Mouse (Mus musculus) forebrain, embryonic 16.5 days (tissue): ENCODE measurements at regions not wholly inside any gene's neighbourhood (a gene's known extent, or its start where the extent isn't known, plus 50 kb on each side); places are given as distances from the start of the nearest gene placed in this dataset.
A peak's percentile ranks its signal among the peaks of the same experiment; 100 is the strongest.

Source experiments
- ATAC-seq: fragments of 200-750 bp; cut with Nextera tagmentation; 2 replicates; pipeline ENCODE4 v1.8.0; 2017; ENCODE audit warnings: mild to moderate bottlenecking, moderate library complexity
- H3K27ac ChIP-seq: fragments of 300-500 bp; sonication (generic); 2 replicates; pipeline ENCODE4 v1.5.1; 2014; ENCODE audit warnings: low read length, control low read depth
- H3K27me3 ChIP-seq: fragments of 300-500 bp; sonication (generic); replicated peaks from 2 replicates; pipeline ENCODE4 v1.6.1; 2014; ENCODE audit warnings: low read length; ENCODE audit not compliant: control insufficient read depth, insufficient read depth
- H3K36me3 ChIP-seq: fragments of 300-500 bp; sonication (generic); 2 replicates; pipeline ENCODE4 v1.6.1; 2014; ENCODE audit not compliant: control insufficient read depth, insufficient read depth
- H3K4me1 ChIP-seq: fragments of 300-500 bp; sonication (generic); replicated peaks from 2 replicates; pipeline ENCODE4 v1.6.1; 2014; ENCODE audit warnings: low read length; ENCODE audit not compliant: control insufficient read depth, insufficient read depth
- H3K4me2 ChIP-seq: fragments of 300-500 bp; sonication (generic); 2 replicates; pipeline ENCODE4 v1.6.1; 2014; ENCODE audit warnings: mild to moderate bottlenecking, low read length, control low read depth
- H3K4me3 ChIP-seq: fragments of 300-500 bp; sonication (generic); replicated peaks from 2 replicates; pipeline ENCODE4 v1.5.1; 2014; ENCODE audit warnings: mild to moderate bottlenecking, low read length, control low read depth
- H3K9ac ChIP-seq: fragments of 300-500 bp; sonication (generic); replicated peaks from 2 replicates; pipeline ENCODE4 v1.6.1; 2014; ENCODE audit warnings: low read depth, low read length, control low read depth
- H3K9me3 ChIP-seq: fragments of 300-500 bp; sonication (generic); 2 replicates; pipeline ENCODE4 v1.6.1; 2016; ENCODE audit warnings: low read length; ENCODE audit not compliant: control insufficient read depth
- WGBS: fragments of 180-500 bp; shearing (Covaris S2); extraction: QIAGEN DNeasy Blood & Tissue Kit; methylation state at CpG from one replicate; pipeline ENCODE4 v1.1.7; 2014; 5-methylcytosine and 5-hydroxymethylcytosine counted together

DNA sequence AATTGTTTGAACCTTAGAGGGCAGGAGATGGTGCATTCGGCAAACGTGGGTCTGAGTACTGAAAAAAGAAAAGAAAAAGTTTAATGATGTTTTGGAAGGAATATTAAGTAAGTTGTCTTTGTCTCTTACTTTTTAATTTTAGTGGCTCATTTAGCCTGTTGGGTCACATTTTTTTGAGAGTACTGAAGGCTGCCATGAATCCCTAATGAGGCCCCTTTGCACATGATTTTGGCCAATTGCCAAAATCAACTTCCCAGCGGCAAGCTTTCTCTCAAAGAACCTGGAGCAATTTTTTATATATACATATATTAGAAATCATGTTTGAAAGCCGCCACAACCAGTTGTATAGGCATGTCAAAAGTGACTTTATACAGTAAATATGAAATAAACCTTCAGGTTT is 100.9 kb downstream of the Gm11146 start:
- Histone ChIP-seq H3K27ac (peak overlapping the region; percentile 96), H3K4me3 (peak overlapping the region; percentile 50), H3K36me3 (no peaks in the 10 kb centered on the region; the same call in 1 of the 2 replicates), H3K9me3 (no peaks in the 10 kb centered on the region), H3K9ac (peak overlapping the region; percentile 61), H3K4me2 (peak overlapping the region; percentile 59), H3K4me1 (peaks cover 17% of the 10 kb centered on the region), H3K27me3 (no peaks in the 10 kb centered on the region)
- ATAC-seq = no peak
- 3% methylated on average over 4 of the region's 4 CpGs for WGBS

DNA sequence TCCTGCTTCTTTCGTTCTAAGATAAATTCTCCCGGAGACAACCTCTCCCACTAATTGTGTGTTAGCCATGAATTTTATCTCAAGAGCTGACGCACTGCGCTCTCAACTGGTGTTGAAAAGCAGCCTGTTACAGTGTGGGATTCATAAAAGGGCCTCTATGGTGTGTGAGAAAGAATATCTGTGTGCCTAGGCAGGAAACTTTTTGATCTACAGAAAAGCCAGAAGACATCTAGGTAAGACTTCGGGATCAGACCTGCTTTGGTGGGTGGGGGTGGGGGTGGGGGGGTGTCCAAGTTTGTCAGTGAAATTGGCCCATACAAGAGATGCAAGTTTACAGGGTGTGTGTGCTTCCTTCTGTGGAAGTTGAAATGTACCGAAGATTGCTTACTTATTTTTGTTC is 101.5 kb downstream of the Gm11146 start:
- H3K27me3 ChIP-seq = no peaks in the 10 kb centered on the region
- peak overlapping the region; percentile 59 for H3K4me2 ChIP-seq
- no peaks in the 10 kb centered on the region for H3K9me3 ChIP-seq
- H3K4me1 ChIP-seq = peaks cover 17% of the 10 kb centered on the region
- WGBS = 3% methylated on average over 6 of the region's 6 CpGs
- peak overlapping the region; percentile 61 for H3K9ac ChIP-seq
- H3K36me3 ChIP-seq = no peaks in the 10 kb centered on the region; the same call in 1 of the 2 replicates
- ATAC-seq = peak; percentile 79
- H3K27ac ChIP-seq = peak overlapping the region; percentile 96
- peak overlapping the region; percentile 50 for H3K4me3 ChIP-seq

DNA sequence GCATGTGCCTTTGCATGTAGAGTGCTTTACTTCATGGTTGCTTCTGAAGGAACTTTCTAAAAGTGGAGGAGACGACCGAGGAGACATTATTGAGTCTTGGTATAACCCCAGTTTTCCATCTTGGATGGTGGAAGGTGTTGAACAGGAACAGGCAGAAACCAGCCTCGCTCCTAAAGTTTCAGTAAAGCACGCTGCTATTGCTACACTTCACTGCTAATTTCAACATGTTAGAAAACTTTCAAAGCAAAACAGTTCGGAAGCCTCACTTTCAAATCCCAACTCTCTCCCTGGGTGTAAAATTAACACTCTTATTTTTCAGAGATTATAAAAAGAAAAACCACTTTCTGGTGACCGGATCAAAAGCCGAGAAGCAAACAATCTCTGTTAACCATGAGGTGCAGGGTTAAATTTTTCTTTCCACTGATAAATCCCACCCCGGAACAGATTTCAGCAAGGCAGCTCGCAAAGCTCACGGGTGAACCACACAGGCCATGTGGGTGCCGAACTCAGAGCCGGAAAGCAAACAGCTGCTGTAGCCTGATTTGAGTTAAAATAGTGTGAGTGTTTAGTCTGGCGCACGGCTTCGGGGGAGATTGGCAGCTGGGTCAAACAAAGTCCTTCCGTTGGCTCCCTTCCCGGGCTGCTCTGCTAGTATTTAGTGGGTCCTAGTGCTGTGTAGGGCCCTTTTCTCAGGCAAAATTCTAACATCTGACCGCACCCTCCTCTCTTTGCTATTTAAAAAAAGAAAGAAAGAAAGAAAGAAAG is 102.2 kb downstream of the Gm11146 start:
- peak overlapping the region; percentile 45 for H3K9ac ChIP-seq

DNA sequence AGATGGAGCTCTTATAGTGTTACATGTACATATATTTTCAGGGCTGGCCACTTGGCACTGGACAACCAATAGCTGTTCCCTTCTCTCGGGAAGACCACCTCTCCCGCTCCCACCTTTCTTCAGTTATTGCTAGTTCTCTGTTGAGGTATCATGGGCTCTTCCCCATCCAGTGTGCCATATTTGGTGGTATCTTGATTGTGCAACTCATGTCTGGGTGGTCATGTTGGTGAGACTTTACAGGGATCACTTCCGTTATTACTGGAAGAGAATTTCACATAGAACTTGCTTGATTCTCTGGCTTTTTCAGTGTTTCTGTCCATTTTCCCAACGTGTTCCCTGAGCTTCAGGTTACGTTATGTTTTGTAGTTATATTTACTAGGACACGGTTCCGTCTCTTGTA is 106.6 kb downstream of the Gm11146 start:
- 99% methylated on average over 7 of the region's 7 CpGs for WGBS
- no peak for ATAC-seq
- Histone ChIP-seq H3K27ac (no peak overlapping the region), H3K27me3 (no peaks in the 10 kb centered on the region), H3K36me3 (no peaks in the 10 kb centered on the region; the same call in 1 of the 2 replicates), H3K4me2 (no peak overlapping the region), H3K9me3 (no peaks in the 10 kb centered on the region), H3K4me3 (no peak overlapping the region), H3K9ac (no peak overlapping the region), H3K4me1 (peaks cover 11% of the 10 kb centered on the region)

More for the DNA sequence above, 102.2 kb downstream of the Gm11146 start:
- peak overlapping the region; percentile 96 for H3K27ac ChIP-seq
- H3K4me3 ChIP-seq = peak overlapping the region; percentile 50
- H3K9me3 ChIP-seq = no peaks in the 10 kb centered on the region
- peaks cover 14% of the 10 kb centered on the region for H3K4me1 ChIP-seq
- peak; percentile 96 for ATAC-seq
- no peaks in the 10 kb centered on the region; the same call in 1 of the 2 replicates for H3K36me3 ChIP-seq
- no peaks in the 10 kb centered on the region for H3K27me3 ChIP-seq
- 15% methylated on average over 18 of the region's 18 CpGs for WGBS
- H3K4me2 ChIP-seq = peak overlapping the region; percentile 59

DNA sequence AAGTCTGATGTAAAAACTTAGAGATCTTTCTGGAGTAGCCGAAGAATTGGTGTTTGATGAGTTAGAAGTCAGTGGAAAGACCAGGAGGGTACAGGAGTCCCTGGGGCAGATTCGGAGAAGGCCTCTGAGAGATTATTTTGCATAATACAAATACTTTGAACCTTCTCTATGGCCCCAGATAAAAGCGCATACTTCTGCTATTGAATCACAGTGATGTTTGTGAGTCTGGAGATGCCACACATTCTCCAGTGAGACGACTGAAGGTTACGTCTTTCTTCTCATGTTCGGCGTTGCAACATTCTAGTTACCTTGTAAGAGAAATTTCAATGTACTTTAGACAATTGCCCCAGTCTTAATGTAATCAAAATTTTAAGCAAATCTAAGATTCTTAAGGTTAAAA is 107.9 kb downstream of the Gm11146 start:
- 83% methylated on average over 7 of the region's 7 CpGs for WGBS

DNA sequence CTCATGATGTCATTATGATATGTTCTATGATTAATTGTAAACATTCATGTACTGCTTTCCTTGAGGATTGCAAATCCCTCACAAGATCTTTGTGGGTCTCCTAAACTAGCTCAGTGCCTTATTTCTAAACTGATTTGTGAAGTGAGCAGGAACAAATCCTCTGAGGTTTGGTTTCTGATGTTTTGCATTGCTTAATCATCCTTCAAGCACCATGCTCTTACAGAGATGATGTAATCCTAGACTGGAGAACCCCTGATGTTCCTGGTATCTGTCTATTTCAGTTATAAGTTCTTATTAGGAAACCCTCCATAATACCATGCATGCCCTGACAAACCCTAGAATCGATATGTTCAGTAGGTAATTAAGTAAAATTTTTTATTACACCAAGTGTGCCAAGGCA is 113.7 kb downstream of the Gm11146 start:
- Histone ChIP-seq H3K4me1 (no peaks in the 10 kb centered on the region), H3K36me3 (no peaks in the 10 kb centered on the region), H3K4me2 (no peak overlapping the region), H3K9me3 (no peaks in the 10 kb centered on the region), H3K27me3 (no peaks in the 10 kb centered on the region), H3K9ac (no peak overlapping the region), H3K27ac (no peak overlapping the region), H3K4me3 (no peak overlapping the region)
- 86% methylated on average over 1 of the region's 1 CpGs for WGBS
- no peak for ATAC-seq

More for the DNA sequence above, 107.9 kb downstream of the Gm11146 start:
- Histone ChIP-seq H3K27ac (no peak overlapping the region), H3K4me2 (no peak overlapping the region), H3K9me3 (no peaks in the 10 kb centered on the region), H3K4me1 (peaks cover 4% of the 10 kb centered on the region; the same call in 1 of the 2 replicates), H3K36me3 (no peaks in the 10 kb centered on the region; the same call in 1 of the 2 replicates), H3K4me3 (no peak overlapping the region), H3K9ac (no peak overlapping the region), H3K27me3 (no peaks in the 10 kb centered on the region)
- ATAC-seq = no peak

DNA sequence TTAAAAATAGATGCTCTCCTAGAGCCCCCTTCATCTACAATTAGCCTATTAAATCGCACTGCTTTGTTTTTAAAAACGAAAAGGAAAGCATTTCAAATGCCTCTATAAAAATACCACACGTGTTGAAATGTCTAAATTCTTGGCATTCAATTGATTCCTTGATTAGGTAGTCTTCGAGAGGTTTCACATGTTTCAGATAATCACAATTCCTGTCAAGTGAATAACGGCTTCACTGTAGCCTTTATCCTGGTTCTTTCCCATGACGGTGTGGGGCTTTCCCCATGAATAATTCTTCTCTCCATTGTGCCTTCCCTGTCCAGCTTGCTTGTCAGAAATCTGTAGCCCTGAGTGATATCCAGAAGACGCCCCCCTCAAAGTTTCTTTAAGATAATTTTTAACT is 122.1 kb downstream of the Gm11146 start:
- Histone ChIP-seq H3K4me1 (peaks cover 2% of the 10 kb centered on the region; the same call in 1 of the 2 replicates), H3K4me2 (no peak overlapping the region), H3K36me3 (no peaks in the 10 kb centered on the region), H3K4me3 (no peak overlapping the region), H3K9ac (no peak overlapping the region), H3K9me3 (no peaks in the 10 kb centered on the region), H3K27ac (no peak overlapping the region), H3K27me3 (no peaks in the 10 kb centered on the region)
- no peak for ATAC-seq
- WGBS = 22% methylated on average over 7 of the region's 7 CpGs

DNA sequence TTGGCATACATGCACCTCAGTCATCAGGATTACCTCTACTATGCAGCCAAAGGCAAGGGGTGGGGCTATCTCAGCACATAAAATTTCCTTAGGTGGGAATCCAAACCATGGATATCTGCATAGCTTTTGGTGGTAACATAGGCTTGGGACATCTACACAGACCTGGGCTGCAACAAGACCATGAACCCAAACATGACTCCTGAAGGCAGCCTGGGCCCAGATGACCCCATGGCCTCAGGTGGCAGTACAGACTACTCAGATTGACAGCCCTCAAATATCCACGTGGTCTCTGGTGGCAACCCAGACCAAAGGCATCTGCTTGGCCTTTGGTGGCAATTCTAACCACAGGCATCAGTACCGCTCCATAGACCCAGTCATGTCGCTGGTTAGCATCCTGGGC is 130.0 kb downstream of the Gm11146 start:
- Histone ChIP-seq H3K27ac (no peak overlapping the region), H3K4me2 (no peak overlapping the region), H3K4me1 (peaks cover 3% of the 10 kb centered on the region; the same call in 1 of the 2 replicates), H3K27me3 (no peaks in the 10 kb centered on the region), H3K9me3 (no peaks in the 10 kb centered on the region), H3K36me3 (no peaks in the 10 kb centered on the region), H3K4me3 (no peak overlapping the region), H3K9ac (no peak overlapping the region)
- ATAC-seq = 0 out of 2 replicates have a peak, but pooled peaks have one; percentile 20
- 94% methylated on average over 3 of the region's 3 CpGs for WGBS

DNA sequence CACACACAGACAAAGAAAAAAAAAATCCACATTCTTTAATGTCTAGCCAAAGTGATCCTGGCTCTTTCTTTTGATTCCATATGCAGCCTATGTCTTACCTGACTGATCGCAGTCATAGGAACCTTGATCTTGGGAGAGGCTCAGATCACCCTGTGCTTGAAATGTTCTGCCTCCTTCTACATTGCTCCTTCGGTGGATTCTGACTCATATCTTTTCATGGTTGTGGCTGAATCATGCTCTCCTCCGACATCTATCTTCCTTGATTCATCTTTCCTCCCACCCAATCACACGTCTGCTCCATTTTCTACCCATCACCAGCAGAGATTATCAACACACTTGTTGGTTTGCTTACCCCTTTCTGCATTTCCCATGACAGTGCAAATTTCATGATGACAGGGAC is 132.0 kb downstream of the Gm11146 start:
- H3K27me3 ChIP-seq = no peaks in the 10 kb centered on the region
- H3K4me3 ChIP-seq = no peak overlapping the region
- peaks cover 3% of the 10 kb centered on the region; the same call in 1 of the 2 replicates for H3K4me1 ChIP-seq
- no peaks in the 10 kb centered on the region for H3K9me3 ChIP-seq
- H3K27ac ChIP-seq = no peak overlapping the region
- no peaks in the 10 kb centered on the region for H3K36me3 ChIP-seq
- 84% methylated on average over 4 of the region's 4 CpGs for WGBS
- ATAC-seq = no peak
- no peak overlapping the region for H3K4me2 ChIP-seq
- H3K9ac ChIP-seq = no peak overlapping the region
